Mouse (Mus musculus) liver, embryonic 14.5 days (tissue): ENCODE measurements around the gene Pgpep1.
A peak's percentile ranks its signal among the peaks of the same experiment; 100 is the strongest.

Experiments
- CTCF ChIP-seq: IDR thresholded peaks from 2 replicates; pipeline ENCODE4 v1.5.1; 2016; ENCODE audit warnings: antibody characterized with exemption, low read depth, control low read depth
- EP300 ChIP-seq: IDR thresholded peaks from 2 replicates; pipeline ENCODE4 v1.6.1; 2016; ENCODE audit warnings: antibody characterized with exemption, low read depth

DNA sequence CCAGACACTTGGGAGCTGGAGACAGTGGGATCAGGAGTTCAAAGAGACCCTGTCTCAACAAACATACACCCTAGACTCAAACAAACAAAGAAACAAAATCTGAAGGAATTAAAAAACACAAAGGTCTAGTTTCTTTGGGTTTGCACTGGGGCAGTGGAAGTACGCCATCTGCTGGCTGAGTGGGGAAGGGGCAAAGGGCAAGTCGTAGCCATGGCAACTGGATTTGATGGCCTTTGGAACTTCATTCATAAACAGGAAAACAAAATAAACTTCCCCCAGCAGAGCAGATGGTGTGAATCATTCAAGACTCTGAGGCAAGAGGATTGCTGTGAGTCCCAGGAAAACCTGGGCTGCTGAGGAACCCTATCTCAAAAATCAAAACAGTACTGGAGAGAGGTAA, 7.0 kb downstream of the Pgpep1 start:
- peak; percentile 93 for TF ChIP-seq CTCF
- no peak for TF ChIP-seq EP300
